Mouse (Mus musculus): Measurements from ENCODE around the gene B230118H07Rik. TPM values are rescaled to one million over a fixed set of nuclear protein-coding genes. Genes with fewer than 3 reads are reported as not detected.

B230118H07Rik gene
- total RNA-seq, 2 experiments from 2014 or later, result 24.7 to 28.3 TPM

DNA sequence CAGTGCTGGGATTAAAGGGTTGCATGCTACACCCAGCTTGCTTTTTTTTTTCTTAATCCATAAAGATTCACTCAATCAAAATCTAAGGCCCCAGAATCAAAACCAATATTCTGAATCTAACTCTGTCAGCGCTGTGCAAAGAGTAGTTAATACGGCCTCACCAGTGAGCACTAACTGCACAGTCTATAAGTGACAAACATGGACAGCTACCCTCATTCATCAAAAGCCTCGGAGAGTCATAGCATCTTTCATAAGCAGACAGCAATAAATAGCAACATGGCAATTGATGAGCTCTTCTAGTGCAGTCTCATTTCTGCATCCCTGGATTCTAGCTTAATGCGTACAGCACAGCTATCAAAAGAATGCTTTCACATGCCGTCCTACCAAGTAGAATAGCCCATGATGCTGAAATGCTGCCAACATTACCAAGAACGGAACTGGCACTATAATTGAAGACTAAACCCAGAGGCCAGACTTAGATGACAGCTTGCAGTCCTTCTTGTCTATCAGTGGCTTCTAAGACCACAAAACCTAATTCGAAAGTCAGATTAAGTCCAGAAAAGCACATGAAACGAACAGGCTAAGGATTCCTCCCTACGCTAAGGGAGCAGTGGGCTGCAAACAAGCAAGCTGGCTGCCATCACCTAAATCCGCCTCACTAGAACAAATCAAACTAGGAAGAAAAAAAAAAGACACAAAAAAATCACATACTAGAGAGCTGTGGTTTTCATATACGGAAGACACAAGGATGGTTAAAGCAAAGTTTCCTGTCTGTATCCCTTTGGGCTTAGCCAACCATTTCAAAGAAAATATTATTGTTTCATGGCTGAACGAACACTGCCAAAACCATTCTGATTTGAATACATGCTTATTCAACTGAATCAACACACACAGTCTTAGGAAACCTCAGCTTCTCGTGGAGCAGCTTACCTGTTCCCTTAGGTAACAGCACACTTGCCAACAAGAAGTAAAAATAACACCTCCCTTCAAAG lies 50.8 kb downstream of the B230118H07Rik start:
- intact Hi-C loops (cut with DNase I), result loop anchor here (2.0 kb wide), 1 partner anchor 54 kb away; no protein-coding TSS in a partner anchor
- peak in 1 of 2 experiments; percentile 50 for DNase-seq (ENCODE audit: low spot score in 2 of 2)

DNA sequence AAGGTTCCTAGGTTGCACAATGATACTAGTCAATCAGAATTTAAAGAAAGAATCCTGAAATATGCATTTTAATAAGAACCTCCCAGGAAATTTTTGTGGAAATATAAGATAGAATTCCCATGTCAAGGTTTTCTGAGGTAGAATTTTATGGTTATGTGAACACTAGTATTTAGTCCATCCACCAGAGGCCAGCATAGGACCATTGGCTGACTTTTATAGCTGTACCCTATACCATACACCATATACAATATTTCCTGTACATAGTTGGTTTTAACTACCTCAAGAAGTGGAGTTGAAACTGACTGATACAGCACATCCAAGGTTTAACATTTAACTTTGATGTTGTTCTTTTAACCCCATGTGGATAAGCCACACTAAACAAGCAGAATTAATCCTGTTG lies 52.1 kb downstream of the B230118H07Rik start:
- peak in 1 of 2 experiments; percentile 24 for DNase-seq (ENCODE audit: low spot score in 2 of 2)
- intact Hi-C loops (cut with DNase I), result no loop called here

DNA sequence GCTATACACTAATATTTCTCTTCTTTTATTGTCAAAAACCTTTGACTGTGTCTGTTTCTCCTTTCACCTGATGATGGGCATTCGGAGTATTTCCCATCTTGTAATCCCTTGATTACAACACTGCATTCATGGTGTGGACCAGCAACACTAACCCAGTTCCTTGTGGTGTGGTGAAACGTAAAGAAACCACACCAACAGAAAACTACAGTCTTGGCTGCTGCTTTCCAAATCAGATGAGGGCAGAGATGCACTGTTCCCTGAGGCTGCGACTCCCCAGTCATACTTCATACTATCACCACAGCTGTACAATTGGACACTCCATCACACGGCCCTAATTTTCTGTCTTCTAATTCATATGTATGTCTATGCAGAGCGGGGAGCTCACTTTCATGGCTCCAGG lies 54.7 kb downstream of the B230118H07Rik start:
- intact Hi-C loops (cut with DNase I), result no loop called here
- no peak for DNase-seq (ENCODE audit: low spot score in 2 of 2)

DNA sequence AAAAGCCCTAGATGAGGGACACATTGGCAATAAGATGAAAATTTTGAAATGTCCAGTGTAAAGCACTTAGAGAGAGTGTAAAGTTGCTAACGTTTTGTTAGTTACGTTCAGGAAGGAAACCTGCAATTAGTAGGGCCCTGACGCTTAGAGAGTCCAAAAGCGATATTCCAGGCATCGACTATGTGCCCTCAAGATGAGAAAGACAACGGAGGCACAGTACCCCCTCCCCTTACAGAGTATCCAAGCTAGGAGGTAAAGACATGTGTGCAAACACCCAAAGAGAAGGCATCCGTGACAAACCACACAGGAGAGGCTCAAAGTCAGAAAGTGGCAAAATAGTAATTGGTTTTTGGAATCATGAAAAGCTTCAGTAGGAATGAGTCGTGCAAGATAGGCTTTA lies 56.4 kb downstream of the B230118H07Rik start:
- intact Hi-C loops (cut with DNase I), result no loop called here
- no peak for DNase-seq (ENCODE audit: low spot score in 2 of 2)

DNA sequence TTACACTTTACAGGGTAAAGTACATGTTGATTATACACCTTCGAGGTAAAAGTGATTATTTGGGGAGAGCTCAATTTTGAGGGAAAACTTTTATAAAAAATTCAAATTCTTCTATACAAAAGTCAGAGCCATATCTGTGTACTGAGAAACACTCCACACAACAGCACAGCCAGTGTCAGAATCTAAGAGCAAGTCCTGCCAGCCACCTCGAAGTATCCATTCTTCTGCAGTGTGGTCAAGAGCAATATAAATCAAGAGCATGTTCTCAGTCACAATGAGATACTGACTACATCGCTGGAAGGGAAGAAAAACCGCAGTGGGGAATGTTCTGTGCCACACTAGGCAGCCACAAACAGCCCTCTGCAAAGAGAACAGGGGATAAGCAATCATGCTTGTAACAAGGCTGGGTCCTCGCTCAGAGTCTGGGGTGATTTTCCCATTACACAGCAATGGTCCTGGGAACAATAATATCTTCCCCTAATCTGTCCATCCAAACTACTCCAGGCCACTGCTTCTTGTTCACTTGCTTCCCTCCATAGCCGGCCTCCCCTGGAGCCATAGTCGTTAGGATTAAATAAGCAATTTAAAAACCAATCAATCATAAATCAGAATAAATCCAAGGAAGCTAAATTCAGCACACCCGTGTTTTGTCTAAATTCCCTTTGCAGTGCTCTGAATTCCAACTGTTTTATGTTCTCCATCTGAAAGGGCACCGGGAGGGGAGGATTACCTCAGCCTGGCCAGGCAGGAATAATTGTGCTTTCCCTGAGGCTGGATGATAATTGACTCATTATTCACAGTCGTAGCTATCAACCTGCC lies 57.1 kb downstream of the B230118H07Rik start:
- intact Hi-C loops (cut with DNase I), result no loop called here
- DNase-seq (ENCODE audit: low spot score in 2 of 2), result no peak

DNA sequence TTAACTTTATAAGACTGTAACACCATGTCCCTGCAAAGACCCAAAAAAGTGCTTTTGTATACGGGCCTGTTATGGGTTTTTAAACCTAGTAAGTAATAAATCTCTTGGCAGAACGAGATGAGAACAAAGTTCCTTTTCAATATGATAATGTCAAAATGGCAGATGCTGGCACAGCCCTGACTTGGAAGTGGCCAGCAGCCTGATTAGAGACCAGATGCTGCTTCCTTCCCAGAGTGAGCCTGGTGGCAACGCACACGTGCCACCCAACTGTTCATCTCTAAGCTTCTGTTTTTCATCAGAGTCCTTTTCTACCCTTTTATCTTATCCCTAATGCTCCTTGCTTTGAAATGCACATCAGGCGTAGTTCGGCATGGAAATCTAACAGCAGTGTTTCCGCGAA lies 58.0 kb downstream of the B230118H07Rik start:
- intact Hi-C loops (cut with DNase I), result no loop called here
- no peak for DNase-seq (ENCODE audit: low spot score in 2 of 2)

DNA sequence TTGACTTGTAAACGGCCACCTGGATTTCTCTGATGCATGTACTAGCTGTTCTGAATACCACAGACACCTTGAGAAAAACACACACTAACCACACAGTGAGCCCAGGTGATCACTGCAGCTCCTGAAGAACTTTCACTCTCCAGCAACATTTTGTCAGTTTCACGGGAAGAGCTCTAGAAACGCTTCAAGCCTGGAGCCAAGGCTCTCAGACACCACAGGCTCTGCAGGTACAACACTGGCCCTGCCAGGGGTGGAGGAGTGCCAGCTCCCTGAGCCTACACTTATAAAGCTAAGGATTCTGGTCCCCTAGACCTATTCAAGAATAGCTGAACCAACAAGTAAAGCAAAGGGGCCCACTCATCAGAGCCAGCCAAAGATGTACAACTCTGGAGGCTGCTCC lies 67.9 kb downstream of the B230118H07Rik start:
- intact Hi-C loops (cut with DNase I), result no loop called here
- DNase-seq (ENCODE audit: low spot score in 2 of 2), result no peak

DNA sequence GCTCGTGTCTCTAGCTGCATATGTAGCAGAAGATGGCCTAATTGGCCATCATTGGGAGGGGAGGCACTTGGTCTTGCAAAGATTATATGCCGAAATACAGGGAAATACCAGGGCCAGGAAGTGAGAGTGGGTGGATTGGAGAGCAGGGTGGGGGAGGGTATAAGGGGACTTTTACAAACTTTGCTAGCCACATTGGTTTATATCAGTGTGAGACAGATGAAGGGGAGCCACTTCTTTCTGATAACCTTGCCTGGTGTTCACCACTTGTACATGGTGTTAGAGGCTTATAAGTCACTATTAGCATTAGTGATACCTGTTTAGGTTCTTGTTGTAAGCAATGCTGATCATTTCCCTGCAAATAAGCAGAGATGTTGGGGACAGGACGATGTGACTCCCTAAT lies 68.4 kb downstream of the B230118H07Rik start:
- DNase-seq (ENCODE audit: low spot score in 2 of 2), result no peak
- intact Hi-C loops (cut with DNase I), result no loop called here

DNA sequence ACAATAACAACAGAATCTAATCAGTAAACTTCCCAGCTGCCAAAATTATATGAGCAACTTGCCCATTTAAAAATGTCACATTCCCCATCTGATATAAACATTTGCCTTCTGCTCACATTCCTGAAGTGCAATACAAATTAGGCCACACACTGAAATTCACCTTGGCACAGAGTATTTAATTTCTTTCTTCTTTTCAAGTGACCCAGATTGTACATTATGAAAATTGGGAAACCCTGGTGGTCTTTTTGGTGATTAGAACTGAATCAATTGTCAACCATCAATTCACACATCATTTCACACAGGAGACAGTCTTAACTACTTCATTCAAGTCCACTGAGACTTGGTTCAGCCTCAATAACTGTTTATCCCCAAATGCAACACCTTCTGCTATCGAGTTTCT lies 68.9 kb downstream of the B230118H07Rik start:
- intact Hi-C loops (cut with DNase I), result no loop called here
- no peak for DNase-seq (ENCODE audit: low spot score in 2 of 2)

DNA sequence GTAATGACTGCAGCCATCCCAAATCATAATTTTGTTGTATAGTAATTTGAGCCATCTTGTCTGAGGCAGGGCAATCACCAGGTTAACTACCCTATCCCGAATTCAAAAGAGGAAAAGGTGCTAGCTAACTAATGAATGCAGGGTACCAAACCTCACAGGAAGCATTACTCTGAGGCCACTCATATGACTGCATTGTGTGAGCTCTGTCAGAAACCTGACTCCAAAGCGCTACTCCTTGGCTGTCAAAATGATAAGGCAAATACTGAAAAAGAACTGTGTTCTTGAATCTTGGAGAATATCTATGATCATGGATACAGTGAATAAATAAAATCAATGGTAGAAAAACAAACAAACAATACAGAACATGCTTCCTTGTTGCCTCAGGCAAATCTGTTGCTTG lies 69.3 kb downstream of the B230118H07Rik start:
- no peak for DNase-seq (ENCODE audit: low spot score in 2 of 2)
- intact Hi-C loops (cut with DNase I), result no loop called here

DNA sequence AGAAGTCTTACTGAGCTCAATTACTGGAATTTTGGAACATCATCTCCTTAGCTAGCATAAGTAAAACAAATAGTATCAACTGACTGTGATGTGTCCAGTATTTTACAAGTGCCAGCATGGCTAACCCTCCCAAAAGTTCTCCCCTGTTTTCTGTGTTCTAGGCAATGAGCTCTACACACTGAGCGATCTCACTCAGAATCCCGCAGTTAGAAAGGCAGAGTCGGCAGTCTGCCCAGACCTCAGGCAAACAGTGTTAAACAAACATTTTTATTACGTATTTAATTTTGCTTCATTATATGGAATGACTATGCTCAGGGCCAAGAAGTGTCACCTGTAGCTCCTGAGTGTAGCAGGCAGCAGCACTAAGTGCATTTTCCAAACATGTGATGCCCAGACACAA lies 72.1 kb downstream of the B230118H07Rik start:
- intact Hi-C loops (cut with DNase I), result no loop called here
- no peak for DNase-seq (ENCODE audit: low spot score in 2 of 2)

DNA sequence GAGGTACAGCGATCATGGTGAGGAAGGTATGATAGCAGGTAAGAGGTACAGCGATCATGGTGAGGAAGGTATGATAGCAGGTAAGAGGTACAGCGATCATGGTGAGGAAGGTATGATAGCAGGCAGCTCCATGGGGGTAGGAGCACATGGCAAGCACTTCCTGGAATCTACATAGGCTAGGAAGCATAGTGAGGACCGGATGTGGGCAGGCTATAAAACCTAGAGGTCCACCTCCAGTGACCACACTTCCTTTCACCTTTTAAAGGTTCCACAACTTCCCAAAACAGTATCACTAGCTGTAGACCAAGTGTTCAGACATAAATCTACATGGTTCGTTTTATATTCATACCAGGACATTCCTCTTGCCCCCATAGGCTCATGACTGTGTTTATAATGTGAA lies 80.1 kb downstream of the B230118H07Rik start:
- no peak for DNase-seq (ENCODE audit: low spot score in 2 of 2)

DNA sequence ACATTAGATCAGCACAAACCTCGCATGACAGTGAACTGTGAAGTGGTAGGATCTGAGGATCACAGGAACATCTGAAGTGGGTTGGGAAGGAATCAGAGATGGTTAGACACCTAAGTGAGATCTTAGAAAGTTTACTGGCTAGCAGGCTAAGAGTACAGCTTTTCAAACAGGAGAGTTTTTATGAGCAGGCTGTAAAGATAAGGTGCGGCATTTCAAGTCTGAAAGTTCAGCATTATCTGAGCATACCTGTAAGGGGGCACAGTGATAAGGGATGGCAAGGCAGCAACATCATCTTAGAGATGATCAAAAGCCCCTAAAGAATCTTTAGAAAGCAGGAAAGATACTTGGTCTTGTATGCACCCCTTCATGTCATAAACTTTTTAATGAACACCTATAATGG lies 81.8 kb downstream of the B230118H07Rik start:
- intact Hi-C loops (cut with DNase I), result no loop called here
- no peak for DNase-seq (ENCODE audit: low spot score in 2 of 2)

More for the DNA sequence above, 80.1 kb downstream of the B230118H07Rik start:
- intact Hi-C loops (cut with DNase I), result no loop called here

DNA sequence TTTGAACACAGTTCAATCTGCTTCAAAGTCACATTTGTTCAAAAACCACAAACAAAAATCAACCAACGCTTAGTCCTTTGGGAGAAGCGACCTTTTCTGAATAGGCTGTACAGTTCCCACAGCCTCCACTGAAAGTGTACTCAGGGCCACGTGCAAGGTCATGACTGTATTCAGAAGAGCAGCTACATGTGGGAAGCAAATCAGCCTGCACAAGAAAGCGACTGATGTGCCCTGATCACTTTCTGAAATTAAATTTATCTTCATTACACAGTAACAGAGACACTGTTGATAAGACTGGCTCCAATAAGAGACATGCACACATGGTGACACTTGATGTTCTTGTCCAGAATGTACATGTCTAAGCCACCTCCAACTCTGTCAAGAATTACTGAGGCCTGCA lies 85.6 kb downstream of the B230118H07Rik start:
- DNase-seq (ENCODE audit: low spot score in 2 of 2), result no peak
- intact Hi-C loops (cut with DNase I), result no loop called here

DNA sequence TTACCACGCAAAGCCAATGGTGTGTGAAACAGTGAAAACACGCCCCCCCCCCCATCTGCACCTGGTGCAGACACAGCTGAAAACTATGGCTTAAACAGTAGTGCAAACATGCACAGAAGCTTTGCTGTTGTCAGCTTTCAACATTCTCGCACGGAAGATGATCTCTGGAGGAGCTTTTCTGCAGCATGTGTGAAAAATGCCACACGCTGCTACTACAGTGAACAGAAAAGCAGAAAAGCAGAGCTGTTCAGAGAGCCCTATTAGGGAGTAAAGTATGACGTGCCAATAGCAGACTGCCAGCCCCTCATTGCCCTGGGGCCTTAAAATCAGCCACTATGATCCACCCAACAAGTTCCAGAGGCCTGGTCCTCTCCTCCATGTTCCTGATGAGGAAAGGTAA lies 86.1 kb downstream of the B230118H07Rik start:
- intact Hi-C loops (cut with DNase I), result no loop called here
- no peak for DNase-seq (ENCODE audit: low spot score in 2 of 2)

DNA sequence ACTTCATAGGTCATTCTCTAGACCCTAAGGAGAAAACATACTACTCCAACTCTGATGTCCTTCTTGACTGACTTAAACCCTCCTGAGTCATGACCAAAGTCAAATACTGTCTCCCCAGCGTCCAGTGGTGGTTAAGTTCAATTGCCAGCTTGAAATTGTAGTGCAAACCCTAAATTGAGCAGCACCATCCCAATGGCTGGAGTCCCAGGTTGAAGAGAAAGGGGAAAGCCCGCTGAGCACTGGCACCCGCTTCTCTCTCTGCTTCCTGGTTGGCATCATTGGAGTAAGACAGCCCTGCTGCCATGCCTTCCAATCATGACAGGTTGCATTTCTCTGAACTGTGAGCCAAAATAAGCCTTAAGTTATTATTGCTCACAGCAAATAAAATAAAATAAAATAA lies 89.9 kb downstream of the B230118H07Rik start:
- intact Hi-C loops (cut with DNase I), result no loop called here
- DNase-seq (ENCODE audit: low spot score in 2 of 2), result no peak

DNA sequence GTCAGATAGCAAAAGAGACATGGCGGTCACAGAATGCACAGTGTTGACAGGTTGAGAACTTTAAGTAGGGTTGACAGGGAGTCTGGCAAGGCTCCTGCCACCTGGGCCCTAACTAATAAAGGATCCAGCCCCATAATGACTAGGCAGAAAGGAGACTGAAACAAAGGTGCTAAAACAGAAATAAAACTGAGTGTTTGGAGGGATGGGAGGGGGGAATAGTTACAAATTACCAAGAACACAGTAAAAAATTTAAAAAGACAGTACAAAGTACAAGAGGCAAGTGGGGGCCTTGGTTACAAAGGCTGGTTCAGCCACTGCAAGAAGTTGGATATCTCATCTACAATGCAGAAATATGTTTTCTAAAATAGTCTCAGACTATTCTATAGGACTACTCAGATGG lies 93.4 kb downstream of the B230118H07Rik start:
- DNase-seq (ENCODE audit: low spot score in 2 of 2), result no peak
- intact Hi-C loops (cut with DNase I), result no loop called here

DNA sequence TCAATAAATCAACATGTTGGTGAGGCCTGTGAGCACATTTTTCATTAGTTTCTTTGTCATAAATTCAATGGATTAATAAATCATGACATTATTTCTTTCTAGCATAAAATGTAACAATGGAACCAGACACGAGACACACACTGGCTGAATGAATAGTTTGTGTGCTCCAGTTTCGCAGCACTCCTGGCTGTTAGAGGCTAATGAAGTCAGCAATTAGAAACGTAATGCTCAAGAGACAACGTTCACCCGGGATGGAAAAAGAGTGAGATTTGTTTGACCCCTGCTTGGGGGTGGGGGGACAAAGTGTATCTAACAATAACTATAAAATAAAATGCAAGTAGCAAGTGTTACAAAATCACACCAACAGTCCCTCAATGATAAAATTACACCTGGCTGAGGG lies 95.5 kb downstream of the B230118H07Rik start:
- intact Hi-C loops (cut with DNase I), result no loop called here
- DNase-seq (ENCODE audit: low spot score in 2 of 2), result no peak

DNA sequence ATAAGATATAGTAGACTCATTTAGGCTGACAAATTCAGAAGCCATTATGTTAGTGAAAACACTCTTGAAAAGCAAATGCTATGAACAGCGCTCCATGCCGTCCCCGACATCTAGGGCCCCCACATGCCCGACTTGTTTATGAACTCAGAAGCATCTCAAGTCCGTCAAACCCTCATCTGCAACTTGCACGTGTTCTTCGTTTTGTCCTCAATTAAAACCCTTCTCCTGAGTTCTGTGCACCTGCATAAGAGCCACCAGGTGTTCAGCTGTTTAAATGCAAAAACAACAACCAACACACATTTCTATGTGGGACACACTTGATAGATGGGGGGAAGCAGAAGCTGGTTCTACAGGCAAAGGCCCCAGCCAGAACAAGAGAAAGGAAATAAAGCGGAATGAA lies 97.0 kb downstream of the B230118H07Rik start:
- no peak for DNase-seq (ENCODE audit: low spot score in 2 of 2)
- intact Hi-C loops (cut with DNase I), result no loop called here

DNA sequence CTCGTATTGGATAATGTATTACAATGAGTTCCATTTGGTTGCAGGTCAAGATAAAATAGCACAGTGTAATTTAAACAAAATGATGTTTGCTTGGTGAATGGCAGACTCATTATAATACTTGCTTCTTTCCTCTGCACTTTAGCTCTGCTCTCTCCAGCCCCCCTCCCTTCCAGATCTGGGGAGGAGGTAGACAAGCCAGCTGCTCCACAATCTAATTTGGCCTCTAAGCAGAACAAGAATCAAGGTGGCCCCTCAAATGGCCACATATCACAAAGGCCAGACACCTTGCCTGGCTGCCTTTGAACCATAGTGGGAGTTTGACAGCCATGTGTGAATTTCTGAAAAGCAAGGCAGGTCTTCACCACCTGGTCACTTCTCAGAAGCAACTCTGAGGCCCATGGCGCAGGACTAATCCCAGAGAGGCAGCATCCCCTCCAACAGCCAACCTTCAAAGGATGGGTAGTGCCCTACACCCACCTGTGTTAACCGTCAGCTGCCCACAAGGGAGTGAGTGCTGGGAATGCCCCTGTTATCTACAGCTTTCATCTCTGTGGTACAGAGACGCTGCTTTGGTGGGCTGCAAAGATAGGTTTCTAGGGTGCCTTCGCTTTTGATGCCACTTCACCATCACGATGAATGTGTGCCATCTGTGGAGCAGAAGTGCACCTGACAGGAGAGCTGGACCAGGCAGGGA lies 98.2 kb downstream of the B230118H07Rik start:
- intact Hi-C loops (cut with DNase I), result no loop called here

More for the DNA sequence above, 98.2 kb downstream of the B230118H07Rik start:
- no peak for DNase-seq (ENCODE audit: low spot score in 2 of 2)
